Mouse (Mus musculus): Measurements from ENCODE around the gene Lsg1. TPM values are rescaled to one million over a fixed set of nuclear protein-coding genes. Genes with fewer than 3 reads are reported as not detected.
A peak's percentile ranks its signal among the peaks of the same experiment; 100 is the strongest.

Gene Lsg1
- total RNA-seq, 2 experiments from 2014 or later, result 70.8 to 89.6 TPM

- 0 out of 2 replicates have a peak, but pooled peaks have one; percentile 39 for ATAC-seq (replicated peaks; ENCODE audit: low FRiP score, low TSS enrichment, poor library complexity, severe bottlenecking)
Measured at GRCm38 (mm10) chr16:30525756-30526155, 61.6 kb downstream of the Lsg1 start.

- no peak for ATAC-seq (replicated peaks; ENCODE audit: low FRiP score, low TSS enrichment, poor library complexity, severe bottlenecking)
Measured at GRCm38 (mm10) chr16:30524481-30524880, 62.9 kb downstream of the Lsg1 start.

- no peak for ATAC-seq (replicated peaks; ENCODE audit: low FRiP score, low TSS enrichment, poor library complexity, severe bottlenecking)
Measured at GRCm38 (mm10) chr16:30522253-30522940, 65.0 kb downstream of the Lsg1 start.

- no peak for ATAC-seq (replicated peaks; ENCODE audit: low FRiP score, low TSS enrichment, poor library complexity, severe bottlenecking)
Measured at GRCm38 (mm10) chr16:30521147-30521546, 66.2 kb downstream of the Lsg1 start.

GRCm38 (mm10) chr16:30520361-30520823, 67.0 kb downstream of the Lsg1 start:
- no peak for ATAC-seq (replicated peaks; ENCODE audit: low FRiP score, low TSS enrichment, poor library complexity, severe bottlenecking)

GRCm38 (mm10) chr16:30518635-30519034, 68.8 kb downstream of the Lsg1 start:
- ATAC-seq (replicated peaks; ENCODE audit: low FRiP score, low TSS enrichment, poor library complexity, severe bottlenecking), result no peak

GRCm38 (mm10) chr16:30517666-30518283, 69.6 kb downstream of the Lsg1 start:
- ATAC-seq (replicated peaks; ENCODE audit: low FRiP score, low TSS enrichment, poor library complexity, severe bottlenecking), result peak; percentile 29; the same call in 1 of the 2 replicates

- no peak for ATAC-seq (replicated peaks; ENCODE audit: low FRiP score, low TSS enrichment, poor library complexity, severe bottlenecking)
Measured at GRCm38 (mm10) chr16:30516993-30517392, 70.4 kb downstream of the Lsg1 start.

GRCm38 (mm10) chr16:30515418-30515817, 72.0 kb downstream of the Lsg1 start:
- no peak for ATAC-seq (replicated peaks; ENCODE audit: low FRiP score, low TSS enrichment, poor library complexity, severe bottlenecking)

- ATAC-seq (replicated peaks; ENCODE audit: low FRiP score, low TSS enrichment, poor library complexity, severe bottlenecking), result no peak
Measured at GRCm38 (mm10) chr16:30513050-30514024, 74.1 kb downstream of the Lsg1 start.

GRCm38 (mm10) chr16:30512375-30513049, 74.9 kb downstream of the Lsg1 start:
- no peak for ATAC-seq (replicated peaks; ENCODE audit: low FRiP score, low TSS enrichment, poor library complexity, severe bottlenecking)

- ATAC-seq (replicated peaks; ENCODE audit: low FRiP score, low TSS enrichment, poor library complexity, severe bottlenecking), result no peak
Measured at GRCm38 (mm10) chr16:30511563-30512340, 75.6 kb downstream of the Lsg1 start.

GRCm38 (mm10) chr16:30510504-30511451, 76.6 kb downstream of the Lsg1 start:
- ATAC-seq (replicated peaks; ENCODE audit: low FRiP score, low TSS enrichment, poor library complexity, severe bottlenecking), result peak; percentile 67

Other genes with a start within 250 kb of the Lsg1 start
- gene Atp13a3, start 181.6 kb downstream of the Lsg1 start, total RNA-seq (2014; fragmentation: Nextera tagmentation), result 161 and 194 TPM in 2 replicates
- 128 and 155 TPM in 2 replicates for gene Atp13a3, start 181.6 kb downstream of the Lsg1 start, total RNA-seq (2017)
- gene Tmem44, start 36.8 kb downstream of the Lsg1 start, total RNA-seq (2014; fragmentation: Nextera tagmentation), result 0.25 TPM in 1 of 2 replicates, not detected in the other
- gene Tmem44, start 36.8 kb downstream of the Lsg1 start, total RNA-seq (2017), result 0.14 and 0.30 TPM in 2 replicates
- gene Fam43a, start 12.1 kb upstream of the Lsg1 start, total RNA-seq (2014; fragmentation: Nextera tagmentation), result 0.82 and 2.4 TPM in 2 replicates
- 0.75 and 2.4 TPM in 2 replicates for gene Fam43a, start 12.1 kb upstream of the Lsg1 start, total RNA-seq (2017)